Mouse (Mus musculus) adrenal gland, postnatal 4 days (tissue): Measurements from ENCODE around the gene Ropn1. TPM values are rescaled to one million over a fixed set of nuclear protein-coding genes. Genes with fewer than 3 reads are reported as not detected.
"Not testable (repeated sequence)": the region's sequence is repeated elsewhere in the genome, so short reads cannot be mapped to it uniquely, and the experiment has no call there.

ENCODE experiments used
- DNase-seq, 2 experiments: peaks; one replicate each; pipeline ENCODE4 v3.0.0; 2021 to 2022; ENCODE audit warnings: low spot score in 2 of 2, mixed read lengths in 2 of 2
- long read RNA-seq, 2 experiments: library from polyadenylated mRNA; stranded (forward); transcript quantifications; one replicate each; pipeline ENCODE4 v2.0.0; 2021
- total RNA-seq, 2 experiments: library from RNA; stranded (reverse); gene quantifications; 2 replicates each; pipeline ENCODE4 v1.2.3; 2021

Gene Ropn1
- total RNA-seq: not detected
- long read RNA-seq, experiment 1: 0 reads
- long read RNA-seq, experiment 2, partial matches to known transcripts: 0 of 1 reads
- long read RNA-seq, experiment 2, other reads (novel, unspliced or antisense): 1 of 1 reads

DNA sequence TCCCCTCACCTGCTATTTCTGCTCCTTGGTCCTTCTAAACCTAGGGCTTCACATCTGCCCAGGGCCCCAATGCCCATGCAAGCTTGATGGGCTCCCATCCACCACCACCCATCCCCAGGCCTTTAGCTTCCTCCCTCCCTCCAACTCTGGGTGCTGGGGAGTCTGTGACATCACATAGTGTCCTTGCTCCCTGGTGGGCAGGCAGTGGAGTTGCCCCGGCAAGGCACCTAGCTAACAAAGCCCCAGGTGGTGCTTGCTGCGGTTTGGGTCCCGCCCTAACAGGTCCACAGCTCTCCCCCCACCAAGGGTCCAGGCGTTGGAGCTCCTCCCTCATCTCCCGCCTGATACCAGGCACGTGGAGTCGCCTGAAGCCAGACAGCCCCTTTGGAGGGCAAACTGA, at the start of gene Ropn1:
TSS of gene Ropn1 (plus strand) at position 301 of the 400 bp plus-strand sequence.
- DNase-seq: no peak

GRCm38 (mm10) chr16:34601954-34602353, 47.8 kb upstream of the Ropn1 start:
- DNase-seq: no peak

DNA sequence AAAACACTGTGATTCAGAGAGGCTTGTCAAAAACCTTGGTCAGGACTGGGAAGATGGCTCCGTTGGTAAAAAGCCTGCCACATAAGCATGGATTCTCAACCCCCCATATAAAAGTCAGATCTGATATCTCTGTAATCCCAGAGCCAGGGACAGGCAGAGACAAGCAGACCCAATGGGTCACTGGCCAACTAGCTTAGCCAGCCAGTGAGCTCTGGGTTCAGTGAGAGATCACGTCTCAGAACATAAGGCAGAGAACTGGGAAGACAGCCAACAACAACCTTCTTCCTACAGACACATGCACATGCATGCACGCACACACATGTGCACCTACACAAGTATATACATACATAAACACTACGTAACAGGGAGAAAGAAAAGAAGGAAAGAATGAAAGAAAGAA, 46.6 kb upstream of the Ropn1 start:
- no peak for DNase-seq

DNA sequence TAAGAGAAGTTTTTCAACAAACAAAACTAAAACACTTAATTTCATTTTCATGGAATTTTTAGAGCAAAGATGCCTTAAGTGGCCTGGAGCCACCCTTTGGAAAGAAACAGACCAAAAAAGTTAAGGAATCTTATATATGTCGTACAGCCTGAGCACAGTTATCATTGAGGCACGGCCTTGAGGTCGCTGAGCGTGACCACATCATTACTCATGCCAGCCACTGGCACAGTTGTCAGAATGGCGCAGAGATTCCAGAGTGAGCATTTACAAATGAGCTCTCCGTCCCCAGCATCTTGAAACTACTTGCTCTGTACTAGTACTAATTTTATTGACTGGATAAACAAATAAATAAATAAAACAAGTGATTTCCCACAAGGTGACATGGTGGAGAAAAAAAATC, 45.9 kb upstream of the Ropn1 start:
- no peak for DNase-seq

- DNase-seq: peak in 1 of 2 experiments; percentile 7
Measured at GRCm38 (mm10) chr16:34605679-34606078, 44.0 kb upstream of the Ropn1 start.

- no peak for DNase-seq
Measured at GRCm38 (mm10) chr16:34610137-34610536, 39.6 kb upstream of the Ropn1 start.

- DNase-seq: no peak
Measured at GRCm38 (mm10) chr16:34614021-34614420, 35.7 kb upstream of the Ropn1 start.

- no peak for DNase-seq
Measured at GRCm38 (mm10) chr16:34627591-34627990, 22.1 kb upstream of the Ropn1 start.

DNA sequence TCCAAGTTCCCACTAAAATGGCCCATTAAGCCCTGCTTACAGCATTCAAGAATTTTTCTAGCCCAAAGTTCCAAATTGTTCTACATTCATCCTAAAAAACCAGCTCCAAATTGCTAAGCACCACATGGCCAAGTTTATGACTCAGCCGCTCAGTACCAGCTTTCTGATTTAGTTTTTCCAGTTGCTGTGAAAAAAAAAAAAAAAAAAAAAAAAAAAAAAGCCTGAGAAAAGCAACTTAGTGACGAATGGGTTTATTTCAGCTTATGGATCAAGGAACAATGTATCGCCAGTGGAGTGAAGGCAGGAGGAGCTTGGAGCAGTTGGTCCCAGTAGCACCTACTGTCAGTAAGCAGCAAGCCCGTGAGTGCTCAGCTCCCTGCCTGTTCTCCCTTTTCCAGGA, 21.3 kb upstream of the Ropn1 start:
- no peak for DNase-seq

DNA sequence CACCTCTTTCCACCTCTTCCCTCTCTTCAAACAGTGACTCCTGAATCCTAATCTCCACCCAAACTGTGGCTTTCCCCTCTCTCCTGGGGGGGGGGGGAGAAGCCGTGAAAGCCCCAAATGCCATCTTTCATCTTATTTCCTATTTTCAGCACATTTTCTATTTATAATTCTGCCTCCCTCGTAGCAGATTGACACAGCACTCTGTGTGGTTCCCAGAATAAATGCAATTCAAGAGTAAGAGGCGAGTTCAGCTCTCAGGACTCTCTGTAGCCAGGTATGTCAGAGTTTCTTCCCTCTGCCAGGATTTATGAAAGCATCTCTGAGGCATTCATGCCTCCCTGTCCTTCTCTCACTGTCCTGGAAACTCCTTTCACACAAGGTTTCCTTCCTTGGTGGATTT, 14.2 kb upstream of the Ropn1 start:
- no peak for DNase-seq

DNA sequence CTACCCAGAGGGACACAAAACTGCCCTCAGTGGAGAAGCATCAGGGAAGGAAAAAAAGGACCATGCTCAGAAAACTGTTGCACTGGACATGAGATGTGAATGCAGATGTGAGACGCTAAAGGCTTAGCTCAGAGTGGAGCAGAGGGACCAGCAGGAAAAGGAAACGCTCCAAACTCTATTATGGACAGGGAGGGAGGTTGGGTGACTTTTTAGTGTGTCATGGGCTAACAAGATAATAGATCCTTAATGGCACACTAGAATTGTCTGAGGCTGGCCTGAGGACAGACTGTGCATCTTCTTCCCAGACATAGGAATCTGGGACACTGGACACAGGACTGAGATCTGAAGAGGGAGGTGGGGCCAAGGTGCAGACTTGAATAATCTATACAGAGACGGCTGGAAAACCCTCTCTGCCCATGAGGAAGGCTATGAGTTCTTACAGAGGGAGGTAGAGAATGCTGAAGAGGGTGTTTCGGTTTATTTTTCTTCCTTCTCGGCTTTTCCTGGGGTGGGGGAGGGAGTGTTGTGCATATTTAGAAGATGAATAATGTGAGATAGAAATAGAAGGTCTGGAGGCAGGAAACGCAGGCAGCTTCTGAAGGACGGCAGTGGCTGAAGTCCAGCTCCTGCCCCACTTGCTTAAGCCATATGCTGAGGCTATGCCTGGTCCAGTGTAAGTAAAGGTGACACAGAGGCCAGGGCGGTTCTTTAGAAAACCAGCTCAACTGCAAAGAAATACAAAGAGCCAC, 6.0 kb upstream of the Ropn1 start:
- no peak for DNase-seq

DNA sequence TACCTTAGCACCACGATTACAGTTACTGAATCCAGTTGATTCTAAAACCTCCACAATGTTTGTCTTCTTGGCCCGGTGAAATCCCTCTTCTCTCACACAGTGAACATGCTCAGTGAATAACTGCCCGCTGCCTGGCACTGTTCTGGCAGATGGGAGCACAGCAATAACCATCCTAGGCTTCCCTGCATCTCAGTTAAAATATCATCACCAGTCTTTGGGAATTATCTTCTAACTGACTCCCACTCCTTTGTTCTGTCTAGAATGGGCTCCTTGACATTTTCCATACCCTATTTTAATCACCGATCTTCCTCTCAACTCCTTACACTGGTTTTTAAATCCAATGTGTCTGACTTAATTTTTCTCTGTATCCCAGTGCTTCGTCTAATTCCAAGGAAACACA, 3.3 kb downstream of the Ropn1 start:
- no peak for DNase-seq

- not testable (repeated sequence) for DNase-seq
Measured at GRCm38 (mm10) chr16:34657566-34657965, 7.8 kb downstream of the Ropn1 start.

- no peak for DNase-seq
Measured at GRCm38 (mm10) chr16:34657983-34658382, 8.3 kb downstream of the Ropn1 start.

DNA sequence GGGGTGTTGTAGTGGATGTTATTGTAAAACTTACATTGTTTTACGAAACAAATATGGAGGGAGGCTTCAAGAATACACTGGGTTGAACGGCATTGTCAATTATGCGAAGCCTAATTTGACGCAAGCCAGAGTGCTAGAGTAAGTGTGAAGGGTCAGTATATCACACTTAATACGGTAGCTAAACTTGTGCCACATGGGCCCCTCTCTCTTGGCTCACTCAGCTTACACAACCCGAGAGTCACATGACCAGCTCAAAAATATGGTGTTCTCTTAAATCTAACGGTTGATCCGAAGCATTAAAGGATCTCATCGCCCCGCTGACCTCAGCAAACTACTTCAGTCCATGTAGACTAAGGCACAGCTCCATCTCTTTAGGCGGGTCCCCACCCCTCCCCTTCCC, 8.7 kb downstream of the Ropn1 start:
- no peak for DNase-seq

- no peak for DNase-seq
Measured at GRCm38 (mm10) chr16:34664553-34664952, 14.8 kb downstream of the Ropn1 start.

DNA sequence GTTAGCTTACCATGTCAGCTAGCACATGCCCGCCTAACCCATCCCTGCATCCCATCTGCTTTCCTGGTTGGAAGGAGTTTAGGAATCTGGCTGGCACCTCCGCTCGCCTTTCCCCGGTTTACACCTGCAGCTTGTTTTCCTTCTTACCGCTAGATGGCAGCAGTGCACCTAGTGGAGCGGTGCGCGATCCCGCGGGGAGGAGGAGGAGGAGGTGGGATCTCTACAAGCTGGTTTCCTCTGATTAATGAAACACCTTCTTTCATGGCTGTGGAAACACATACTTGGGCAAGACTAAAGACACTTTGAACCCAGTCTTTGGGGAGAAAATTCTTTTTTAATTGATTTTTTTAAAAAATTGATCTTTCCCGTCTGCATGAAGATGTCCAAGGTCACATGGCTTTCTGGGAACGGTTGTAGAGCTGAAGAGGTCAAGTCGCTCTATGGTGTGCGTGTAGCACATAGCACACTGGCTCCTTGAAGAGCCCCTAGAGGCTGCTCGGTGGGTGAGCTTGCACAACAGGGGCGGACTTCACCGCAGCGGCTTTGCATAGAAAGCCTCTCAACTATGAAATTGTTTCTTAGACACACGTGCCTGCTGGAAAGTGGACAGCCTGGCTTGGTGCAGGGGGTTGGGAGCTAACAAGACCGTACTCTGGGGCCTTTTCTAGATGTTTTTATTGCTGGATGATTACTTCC, 17.5 kb downstream of the Ropn1 start:
- peak; percentile 24 to 40 for DNase-seq

GRCm38 (mm10) chr16:34668341-34668740, 18.6 kb downstream of the Ropn1 start:
- no peak for DNase-seq

- DNase-seq: no peak
Measured at GRCm38 (mm10) chr16:34671966-34672365, 22.2 kb downstream of the Ropn1 start.

GRCm38 (mm10) chr16:34672822-34673221, 23.1 kb downstream of the Ropn1 start:
- no peak for DNase-seq

DNA sequence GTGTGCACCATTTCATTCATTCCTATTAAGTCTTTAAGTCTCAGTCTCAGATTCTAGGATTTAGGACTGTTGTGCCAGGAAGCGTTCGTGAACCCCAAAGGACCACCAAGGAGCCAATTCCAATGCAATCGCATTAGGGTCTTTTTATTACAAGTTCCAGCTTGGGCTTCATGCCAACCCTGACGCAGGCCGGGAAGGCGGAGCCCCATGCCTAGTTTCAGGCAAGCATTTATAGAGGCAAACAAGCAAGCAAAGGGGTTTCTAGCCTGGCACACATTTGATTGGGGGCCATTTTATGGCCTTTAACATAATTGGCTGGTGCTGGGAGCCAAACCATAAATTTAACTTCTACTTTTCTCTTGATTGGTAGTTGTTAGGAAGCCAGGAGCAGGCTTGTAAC, 24.6 kb downstream of the Ropn1 start:
- no peak for DNase-seq

- DNase-seq: no peak
Measured at GRCm38 (mm10) chr16:34681823-34682222, 32.1 kb downstream of the Ropn1 start.

DNA sequence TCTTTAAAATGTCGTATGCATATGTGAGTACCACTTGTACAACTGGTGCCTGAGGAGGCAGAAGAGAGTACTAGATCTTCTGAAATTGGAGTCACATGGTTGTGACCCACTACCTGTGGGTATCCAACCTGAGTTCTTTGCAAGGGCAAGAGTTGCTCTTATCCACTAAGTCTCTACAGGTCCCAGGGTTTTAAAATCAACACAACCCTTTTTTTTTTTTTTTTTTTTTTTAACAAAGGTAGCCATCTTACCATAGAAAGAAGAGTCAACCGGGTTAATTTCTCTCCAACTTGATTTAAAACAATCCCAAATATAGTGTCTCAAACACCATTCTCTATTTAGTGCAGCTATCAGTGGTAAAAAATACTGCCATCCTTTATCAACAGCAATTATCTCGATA, 40.2 kb downstream of the Ropn1 start:
- no peak for DNase-seq
